Mouse (Mus musculus) embryo, embryonic 10 days (tissue): Measurements from ENCODE around the gene Cfap157.

Experiments
- DNase-seq: peaks from one replicate; pipeline ENCODE4 v3.0.0-alpha.2; 2015; ENCODE audit warnings: low spot score

Gene Cfap157

DNA sequence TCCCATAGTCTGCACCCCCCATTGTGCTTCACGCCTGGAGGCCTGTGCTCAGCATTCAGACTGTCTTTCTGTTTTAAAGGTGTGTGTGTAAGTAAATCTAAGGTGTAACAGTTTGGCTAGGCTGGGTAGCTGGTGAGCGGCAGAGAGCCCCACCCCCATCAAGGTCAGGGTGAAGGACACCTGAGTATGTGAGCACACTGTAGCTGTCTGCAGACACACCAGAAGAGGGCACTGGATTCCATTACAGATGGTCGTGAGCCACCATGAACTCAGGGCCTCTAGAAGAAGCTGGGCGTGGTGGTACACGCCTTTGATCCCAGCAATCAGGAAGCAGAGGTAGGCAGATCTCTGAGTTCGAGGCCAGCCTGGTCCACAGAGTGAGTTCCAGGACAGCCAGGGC, 2.5 kb downstream of the Cfap157 start:
- no peak for DNase-seq

DNA sequence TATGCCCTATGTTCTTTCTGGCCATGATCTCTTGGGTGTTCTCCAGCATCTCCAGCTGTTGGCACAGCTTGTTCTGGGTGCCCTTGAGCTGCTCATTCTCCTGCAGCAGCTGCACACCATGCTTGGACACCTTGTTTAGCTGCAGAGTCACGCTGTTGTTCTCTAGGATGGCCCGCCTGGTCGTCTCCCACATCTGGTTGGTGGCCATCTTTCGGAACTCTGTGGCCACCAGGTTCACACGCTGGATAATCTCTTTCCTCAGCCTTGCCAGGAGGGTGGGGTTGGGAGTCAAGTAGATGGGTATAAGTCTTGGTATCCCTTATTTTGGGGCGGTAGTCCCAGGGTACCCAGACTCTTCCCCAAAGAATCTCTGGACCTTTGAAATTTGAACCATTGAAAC, 4.5 kb downstream of the Cfap157 start:
- DNase-seq, result no peak

DNA sequence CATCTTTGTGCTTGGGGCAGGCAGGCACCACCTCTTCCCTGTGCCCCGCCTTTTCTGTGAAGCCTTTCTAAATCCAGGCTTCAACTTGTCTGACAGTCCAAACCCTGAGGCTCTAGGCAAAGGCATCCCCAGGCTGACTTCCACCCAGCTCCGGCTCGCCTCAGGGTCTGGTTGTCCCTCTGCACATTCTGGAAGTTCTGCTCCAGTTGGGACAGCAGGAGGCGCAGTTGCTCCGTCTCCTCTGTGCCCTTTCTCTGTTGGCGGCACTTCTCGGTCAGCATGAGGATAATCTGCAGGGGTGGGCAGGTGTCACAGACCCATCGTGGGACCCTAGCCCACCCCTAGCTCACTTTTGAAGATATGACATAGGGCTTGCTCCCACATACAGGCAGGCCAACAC, 5.1 kb downstream of the Cfap157 start:
- peak; percentile 83 for DNase-seq

DNA sequence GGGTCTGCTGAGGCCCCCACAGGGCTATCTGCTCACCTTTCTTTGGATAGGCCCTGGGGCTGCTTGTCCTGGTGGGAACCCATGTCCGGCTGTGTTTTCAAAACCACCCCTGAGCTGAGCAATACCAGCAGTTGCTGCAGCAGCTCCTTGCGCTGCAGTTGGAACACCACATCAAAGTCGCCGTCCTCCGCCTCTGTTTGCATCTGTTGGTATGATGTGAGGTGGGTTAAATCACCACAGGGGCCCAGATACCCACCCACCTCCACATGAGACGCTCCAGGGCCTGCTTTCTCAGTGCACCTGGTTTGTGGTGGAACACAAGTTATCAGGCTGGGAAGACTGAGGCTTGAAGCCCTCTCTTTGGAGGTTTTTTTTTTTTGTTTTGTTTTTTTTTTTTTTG, 6.1 kb downstream of the Cfap157 start:
- DNase-seq, result no peak

DNA sequence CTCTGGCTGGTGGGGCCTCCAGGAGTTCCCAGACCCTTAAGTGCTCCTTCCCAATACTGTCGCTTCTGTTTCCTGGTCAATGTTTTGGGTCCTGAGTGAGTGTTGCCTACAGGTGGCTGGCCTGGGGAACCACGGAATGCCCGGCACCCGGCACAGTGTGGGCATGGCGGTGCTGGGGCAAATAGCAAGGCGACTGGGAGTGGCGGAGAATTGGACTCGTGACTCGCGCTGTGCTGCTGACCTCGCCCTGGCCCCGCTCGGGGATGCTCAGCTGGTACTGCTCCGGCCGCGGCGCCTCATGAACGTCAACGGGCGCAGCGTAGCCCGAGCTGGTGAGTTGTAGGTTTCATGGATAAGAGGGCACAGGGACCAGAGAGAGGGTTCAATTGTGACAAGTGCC, 8.0 kb downstream of the Cfap157 start:
- peak; percentile 38 for DNase-seq

DNA sequence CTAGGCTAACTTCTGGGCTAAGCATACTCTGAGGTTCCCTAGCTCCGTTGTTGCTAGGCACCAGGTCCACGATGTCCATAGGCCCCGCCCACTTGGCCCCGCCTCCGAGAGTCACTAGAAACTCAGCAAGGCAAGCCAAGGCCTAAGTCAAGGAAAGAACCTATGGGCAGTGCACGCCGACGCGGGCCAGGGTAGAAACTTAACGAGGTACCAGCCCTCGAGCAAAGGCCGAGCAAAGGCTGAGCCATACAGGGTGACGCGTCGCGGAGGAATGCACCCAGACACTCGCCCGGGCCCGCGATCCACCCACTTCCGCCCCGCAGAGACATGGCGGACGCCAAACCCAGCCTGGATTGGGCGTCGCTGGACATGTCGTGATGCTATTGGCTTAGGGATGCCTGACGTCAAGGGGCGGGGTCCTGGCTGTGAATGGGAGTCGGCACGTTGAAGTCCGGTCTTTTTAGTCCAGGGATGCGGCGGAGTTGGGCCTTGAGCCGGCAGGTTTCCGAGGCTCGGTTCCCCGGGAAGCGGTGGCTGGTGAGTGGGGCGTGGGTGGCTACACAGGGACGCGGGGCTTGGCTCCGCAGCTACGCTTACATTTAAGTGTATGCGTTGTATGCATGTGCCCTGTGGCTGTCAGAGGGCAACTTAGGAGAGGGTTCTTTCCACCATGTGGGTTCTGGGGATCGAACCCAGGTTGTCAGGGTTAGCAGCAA, 8.7 kb downstream of the Cfap157 start, which contains the start of the genes Ttc16 and Ptrh1:
TSS of gene Ttc16 (minus strand) at position 275 of the 716 bp plus-strand sequence.
TSS of gene Ptrh1 (plus strand) at position 428 of the 716 bp plus-strand sequence.
- DNase-seq, result peak; percentile 99

DNA sequence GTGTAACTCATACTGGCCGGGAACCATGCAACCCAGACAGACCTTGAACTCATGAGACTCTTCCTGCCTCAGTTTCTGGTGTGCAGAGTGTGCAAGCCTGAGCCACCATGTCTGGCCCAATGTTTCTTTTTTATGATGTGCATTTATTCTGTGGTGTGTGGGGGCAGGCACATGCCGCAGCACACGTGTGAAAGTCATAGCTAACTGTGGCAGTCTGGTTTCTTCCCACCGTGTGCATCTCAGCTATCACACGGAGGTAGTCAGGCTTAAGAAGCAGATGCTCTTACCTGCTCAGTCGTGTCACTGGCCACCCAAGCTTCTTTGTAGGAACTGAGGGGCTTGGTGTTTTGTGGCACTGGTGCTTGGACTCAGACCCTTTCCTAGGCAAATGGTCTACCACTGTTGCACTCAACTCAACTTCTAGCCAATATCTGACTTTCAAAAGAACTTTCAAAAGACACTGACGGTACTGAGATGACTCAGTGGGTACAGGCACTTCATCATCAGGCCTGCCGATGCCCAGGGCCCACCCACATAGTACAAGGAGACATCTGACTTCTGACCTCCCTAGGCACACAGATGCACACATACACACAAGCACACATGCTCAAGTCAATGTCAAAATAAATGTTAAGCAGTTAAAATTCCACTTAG, 11.5 kb downstream of the Cfap157 start:
- DNase-seq, result no peak

DNA sequence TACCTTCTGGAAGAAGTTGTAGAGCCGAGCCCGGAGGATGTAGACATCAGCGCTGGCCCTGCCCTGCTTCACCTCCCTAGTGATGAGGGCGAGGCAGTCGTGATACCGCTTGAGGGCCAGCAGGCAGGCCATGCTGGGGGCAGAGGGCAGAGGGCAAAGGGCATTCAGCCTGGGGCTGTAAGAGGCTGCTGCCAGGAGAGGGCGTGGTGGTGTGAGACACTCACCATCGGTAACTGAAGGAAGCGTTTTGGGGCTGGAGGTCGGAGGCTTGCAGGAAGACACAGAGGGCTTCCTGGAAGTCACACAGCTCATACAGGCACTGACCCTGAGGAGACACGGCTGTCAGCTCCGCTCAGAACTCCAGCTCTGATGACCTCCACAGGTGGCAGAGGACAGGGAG, 12.3 kb downstream of the Cfap157 start:
- DNase-seq, result peak; percentile 39

DNA sequence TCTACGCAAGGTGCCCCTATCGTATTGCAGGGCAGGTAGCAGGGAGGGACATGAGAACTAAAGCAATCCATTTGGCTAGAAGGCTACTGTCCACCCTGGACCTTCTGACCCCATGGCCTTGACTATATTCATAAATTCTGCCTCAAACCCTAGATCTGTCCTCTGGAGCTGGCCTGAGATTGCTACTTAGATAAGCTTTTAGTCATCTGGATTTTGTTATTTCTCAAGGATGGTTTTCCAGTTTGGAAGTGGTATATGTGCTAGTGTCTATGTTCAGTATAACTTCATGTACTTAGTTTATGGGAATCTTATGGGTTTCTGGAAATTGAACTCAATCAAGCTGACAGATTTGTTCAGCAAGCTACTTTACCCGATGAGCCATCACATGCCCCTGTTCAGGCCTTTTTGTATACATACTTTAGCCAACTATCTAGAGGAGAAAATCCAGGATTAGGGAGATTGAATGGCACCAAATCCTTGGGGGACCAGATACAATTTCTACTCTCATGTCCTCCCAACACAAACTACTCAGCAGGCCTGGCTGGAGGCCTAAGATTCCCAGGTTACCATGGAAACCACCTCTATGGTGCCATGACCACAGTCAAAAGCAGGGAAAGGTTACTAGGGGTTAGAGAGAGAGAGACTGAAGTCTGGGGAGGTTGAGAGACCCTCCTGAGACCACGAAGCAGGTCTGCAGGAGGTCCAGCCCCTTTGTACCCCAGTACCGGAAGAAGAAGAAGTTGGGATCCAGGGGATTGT, 14.7 kb downstream of the Cfap157 start:
- peak; percentile 60 for DNase-seq

DNA sequence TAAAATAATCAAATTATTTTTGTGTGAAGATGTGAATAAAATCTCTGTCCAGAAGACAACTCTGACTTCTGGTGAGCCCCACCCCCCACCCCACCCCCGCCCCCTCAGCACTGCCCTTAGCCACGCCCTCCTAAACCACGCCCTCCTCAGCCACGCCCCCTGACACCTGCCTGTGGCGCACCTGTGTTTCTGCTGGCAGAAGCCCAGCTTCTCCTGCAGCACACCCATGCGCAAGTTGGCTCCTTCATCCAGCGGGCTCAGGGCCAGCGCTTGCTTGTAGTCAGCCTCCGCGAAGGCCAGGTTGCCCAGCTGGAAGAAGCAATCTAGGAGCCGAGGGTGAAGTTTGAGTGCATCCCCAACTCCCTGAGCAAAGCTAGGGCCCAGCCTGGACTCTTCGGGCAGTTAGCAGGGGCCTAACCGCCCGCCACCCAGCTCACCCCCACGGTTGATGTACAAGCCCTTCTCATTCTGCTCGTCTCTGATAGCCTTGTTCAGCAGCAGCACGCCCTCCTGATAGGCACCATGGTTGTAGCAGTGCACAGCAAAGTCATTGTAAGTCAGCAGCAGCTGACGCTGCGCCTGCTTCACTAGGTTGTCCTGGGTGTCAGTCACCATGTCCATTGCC, 15.5 kb downstream of the Cfap157 start:
- DNase-seq, result no peak

DNA sequence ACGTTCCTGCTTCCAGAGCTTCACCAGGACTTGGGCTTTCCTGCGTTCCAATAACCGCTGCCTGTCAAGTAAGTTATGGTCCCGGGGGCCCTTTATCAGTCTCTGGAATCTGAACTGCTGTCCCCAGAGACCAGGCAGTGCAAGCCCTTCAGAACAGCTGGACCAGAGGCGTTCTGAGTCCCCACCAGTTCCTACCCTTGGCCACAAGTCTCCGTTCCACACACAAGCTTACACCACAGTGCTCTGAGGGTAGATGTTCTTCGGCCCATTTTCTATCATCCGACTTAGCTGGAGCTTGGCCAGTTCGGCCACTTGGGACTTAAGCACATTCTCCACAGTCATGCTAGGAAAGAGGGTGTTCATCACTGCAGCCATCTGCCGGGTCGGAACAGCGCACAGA, 17.0 kb downstream of the Cfap157 start:
- no peak for DNase-seq

DNA sequence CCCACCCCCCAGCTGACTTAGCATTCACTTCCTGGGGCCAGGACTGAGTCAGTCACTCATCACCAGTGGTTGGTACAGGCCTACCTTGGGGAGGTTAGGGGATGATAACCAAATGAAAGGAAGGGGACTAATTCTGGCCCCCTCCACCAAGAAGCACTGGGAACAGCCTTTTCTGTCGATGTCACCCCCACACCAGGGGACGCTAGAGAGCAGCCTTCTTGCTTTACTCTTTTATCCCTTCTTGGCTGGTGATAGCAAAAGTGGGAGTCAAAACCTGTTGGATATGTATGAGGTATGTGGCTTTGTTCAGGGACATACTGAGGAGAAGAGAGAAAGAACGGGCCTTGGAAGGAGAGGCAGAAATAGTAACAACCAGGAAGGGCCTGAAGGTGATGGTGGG, 20.9 kb downstream of the Cfap157 start:
- DNase-seq, result no peak

DNA sequence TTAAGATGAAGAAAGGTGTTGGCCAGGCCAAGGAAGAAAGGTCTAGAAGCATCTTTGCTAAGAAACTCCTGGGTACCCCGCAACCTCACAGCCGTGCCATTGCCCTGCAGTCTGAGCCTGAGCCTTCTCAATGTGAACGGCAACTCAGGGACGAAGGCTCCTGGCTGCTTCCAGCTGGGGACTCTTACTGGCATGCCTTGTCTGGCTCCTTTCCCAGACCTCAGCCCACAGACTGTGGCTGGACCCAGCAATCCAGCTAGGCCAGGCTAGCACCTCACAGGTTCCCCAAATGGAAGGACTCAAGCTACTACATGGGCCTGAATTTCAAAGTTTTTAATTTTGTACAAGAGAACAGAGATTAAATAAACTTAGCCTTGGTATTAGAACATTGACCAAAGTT, 22.4 kb downstream of the Cfap157 start:
- no peak for DNase-seq

DNA sequence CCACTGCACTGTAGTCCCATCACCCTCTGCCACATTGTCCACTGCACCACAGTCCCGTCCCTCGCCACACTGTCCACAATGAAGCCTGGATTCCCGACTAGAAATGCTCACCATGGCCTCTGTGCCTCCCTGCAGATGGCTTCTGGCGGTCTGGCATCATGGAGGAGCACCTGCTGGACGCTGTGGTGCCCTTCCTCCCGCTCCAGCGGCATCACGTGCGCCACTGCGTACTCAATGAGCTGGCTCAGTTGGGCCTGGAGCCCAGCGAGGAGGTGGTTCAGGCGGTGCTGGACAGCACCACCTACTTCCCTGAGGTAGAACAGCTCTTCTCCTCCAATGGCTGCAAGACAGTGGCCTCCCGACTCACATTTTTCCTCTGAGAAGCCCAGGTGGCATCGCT, 22.9 kb downstream of the Cfap157 start:
- no peak for DNase-seq

DNA sequence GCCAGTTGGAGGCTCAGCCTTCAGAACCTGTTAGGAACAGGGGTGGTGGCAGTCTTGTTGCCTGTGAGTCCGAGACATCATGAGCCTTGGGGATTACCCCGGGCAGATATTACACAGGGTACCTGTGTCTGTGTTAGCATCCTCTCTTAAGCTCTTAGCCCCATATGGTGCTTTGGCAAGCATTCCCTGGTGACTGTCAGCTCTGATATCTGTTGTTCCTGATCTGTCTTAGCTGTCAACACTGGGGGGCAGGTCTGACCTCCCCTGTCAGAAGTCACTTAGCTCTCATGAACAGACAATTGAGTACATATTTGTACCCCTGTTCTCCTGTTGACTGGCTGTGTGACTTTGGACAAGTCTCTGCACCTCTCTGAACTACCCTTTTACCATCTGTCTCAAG, 25.2 kb downstream of the Cfap157 start:
- no peak for DNase-seq

DNA sequence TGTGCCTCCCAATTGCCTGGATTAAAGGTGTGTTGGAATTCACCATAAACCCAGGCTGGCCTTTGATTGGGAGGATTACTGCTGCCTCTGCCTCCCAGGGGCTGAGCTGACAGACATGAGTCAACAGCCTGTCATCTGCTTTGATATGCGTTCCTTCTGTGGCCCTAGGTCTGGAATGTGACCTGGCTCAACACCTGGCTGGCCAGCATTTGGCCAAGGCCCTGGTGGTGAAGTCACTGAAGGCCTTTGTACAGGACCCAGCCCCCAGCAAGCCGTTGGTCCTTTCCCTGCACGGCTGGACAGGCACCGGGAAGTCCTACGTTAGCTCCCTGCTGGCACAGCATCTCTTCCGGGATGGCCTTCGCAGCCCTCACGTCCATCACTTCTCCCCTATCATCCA, 25.7 kb downstream of the Cfap157 start:
- no peak for DNase-seq

DNA sequence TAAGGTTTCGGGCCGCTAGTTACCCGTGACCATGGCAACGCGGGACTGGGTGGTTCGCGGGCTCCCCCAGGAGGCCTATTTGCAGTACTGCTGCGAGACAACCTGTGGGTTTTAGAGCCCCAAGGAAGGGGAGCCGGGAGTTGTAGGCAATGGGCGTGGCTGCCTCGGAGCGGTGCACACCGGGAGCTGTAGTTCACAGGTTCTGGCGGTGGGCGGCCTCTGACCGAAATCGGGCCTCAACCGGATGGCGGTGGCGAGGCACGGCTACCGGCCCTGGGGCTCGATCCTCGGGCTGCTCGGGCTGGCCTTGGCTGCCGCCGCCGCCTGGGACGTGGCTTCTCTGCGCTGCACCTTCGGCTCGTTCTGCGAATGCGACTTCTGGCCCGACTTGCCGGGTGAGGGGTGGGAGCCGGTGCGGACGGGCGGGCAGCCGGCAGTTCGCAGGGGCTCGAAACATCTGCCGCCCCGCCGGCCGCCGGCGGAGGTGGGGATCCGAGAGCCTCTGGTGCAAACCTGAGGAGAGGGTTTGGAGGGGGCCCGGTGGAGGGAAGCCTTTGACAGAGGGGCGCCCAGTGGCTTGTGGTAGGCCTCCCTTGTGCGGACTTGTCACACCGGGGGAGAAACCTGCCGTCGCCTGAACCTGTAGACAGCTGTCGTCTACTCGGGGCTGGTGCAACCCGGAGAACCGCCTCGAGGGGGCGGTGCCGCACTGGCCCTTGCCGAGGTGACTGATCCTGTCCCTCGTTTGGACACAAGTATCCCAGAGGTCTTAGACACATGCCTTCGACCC, 27.0 kb downstream of the Cfap157 start, which contains the start of gene Tor2a:
TSS of gene Tor2a (plus strand) at position 179 of the 790 bp plus-strand sequence.
- peak; percentile 99 for DNase-seq

DNA sequence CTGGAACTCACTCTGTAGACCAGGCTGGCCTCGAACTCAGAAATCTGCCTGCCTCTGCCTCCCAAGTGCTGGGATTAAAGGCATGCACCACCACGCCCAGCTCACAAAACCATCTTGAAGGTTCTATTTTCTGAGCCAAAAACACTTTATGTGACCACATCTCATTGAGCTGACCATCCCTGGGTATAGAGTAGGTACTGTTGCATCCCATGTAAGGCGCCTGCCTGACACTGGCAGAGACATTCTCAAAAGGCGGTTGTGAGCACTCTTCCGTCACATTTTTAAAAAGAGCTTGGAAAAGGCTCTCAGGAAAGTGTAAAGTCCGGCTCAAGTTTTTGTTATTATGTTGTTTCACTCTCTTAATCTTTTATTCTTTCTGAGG, 27.6 kb downstream of the Cfap157 start:
- no peak for DNase-seq

DNA sequence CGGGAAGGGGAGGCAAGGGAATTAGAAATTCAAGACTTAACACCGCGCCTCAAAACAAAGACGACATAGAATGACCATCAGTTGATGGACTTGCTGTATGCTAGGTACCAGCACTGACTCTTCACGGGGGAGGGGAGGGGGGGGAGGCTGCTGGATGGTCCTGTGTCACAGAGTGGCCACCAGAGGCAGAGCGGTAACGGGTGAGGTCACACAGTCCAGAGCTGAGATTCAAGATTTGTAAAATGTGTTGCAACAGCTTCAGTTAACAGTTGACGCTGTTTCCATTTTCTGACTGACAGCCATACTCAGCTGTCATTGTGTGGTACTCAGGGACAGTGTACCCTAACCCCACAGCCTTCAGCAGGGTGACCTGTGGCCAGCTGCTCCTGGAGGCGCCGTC, 32.0 kb downstream of the Cfap157 start:
- no peak for DNase-seq

DNA sequence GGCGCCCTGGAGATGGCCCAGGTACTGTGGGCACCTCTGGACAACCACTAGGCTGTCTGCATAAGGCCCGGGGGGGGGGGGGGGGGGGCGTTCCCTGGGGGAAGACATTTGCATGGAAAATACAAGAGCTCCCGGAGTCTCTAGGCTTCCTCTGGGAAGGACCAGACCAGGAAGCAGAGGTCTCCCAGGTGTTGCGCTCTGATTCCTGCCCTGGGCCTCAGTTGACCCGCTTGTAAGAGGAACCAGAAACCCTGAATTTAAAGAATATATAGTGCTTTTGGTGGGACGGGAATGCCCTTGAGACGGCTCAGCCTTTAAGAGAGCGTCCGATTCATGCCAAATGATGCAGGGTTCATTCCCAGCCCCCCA, 32.6 kb downstream of the Cfap157 start:
- no peak for DNase-seq

DNA sequence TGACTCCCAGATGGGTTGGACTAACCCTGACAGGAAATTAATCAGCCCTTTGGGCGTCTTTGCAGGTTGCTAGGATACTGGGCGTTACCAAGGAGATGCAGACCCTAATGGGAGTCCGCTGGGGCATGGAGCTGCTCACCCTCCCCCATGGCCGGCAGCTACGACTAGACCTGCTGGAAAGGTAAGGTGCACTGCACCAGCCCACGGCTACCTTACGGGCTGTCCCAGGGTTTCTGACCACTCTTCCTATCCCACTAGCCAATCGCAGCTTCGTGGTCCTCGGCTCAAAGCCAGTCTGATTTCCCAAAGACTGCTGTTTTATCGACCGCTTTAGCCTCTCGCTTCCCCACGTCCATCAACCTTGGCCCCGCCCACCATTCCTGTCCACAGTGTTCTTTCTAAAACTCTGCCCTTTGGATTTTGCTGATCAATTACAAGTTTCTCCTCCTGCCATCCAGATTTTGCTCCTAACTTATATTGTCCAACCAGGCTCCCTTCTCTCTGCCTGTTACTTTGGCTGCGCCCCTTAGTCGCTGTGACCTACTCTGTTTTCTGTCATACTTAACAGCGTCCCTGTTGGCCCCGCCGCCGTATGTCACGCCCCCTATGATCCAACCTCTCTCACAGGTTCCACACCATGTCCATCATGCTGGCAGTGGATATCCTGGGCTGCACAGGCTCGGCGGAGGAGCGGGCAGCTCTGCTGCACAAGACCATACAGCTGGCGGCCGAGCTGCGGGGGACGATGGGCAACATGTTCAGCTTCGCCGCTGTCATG, 33.2 kb downstream of the Cfap157 start:
- DNase-seq, result peak; percentile 93
